Mouse (Mus musculus): ENCODE measurements at regions not wholly inside any gene's neighbourhood (a gene's known extent, or its start where the extent isn't known, plus 50 kb on each side); places are given as distances from the start of the nearest gene placed in this dataset.

- no peak overlapping the region for H3K9ac ChIP-seq
- H3K4me1 ChIP-seq (replicated peaks) = no peaks in the 10 kb centered on the region
- DNase-seq (no peak), ATAC-seq (ENCODE audit: low read depth) (no peak)
- no peak overlapping the region for H3K4me2 ChIP-seq
- H3K27ac ChIP-seq = no peak overlapping the region
- no peaks in the 10 kb centered on the region; the same call in 1 of the 2 replicates for H3K9me3 ChIP-seq (replicated peaks)
- no peaks in the 10 kb centered on the region for H3K36me3 ChIP-seq
- no peak overlapping the region for H3K4me3 ChIP-seq (replicated peaks)
- WGBS (ENCODE audit: insufficient replicate concordance) = 55% methylated on average over 6 of the region's 6 CpGs
- H3K27me3 ChIP-seq = no peaks in the 10 kb centered on the region
Observed at GRCm38 (mm10) chr17:45341573-45341972, 92.0 kb downstream of the Cdc5l start.

GRCm38 (mm10) chr17:45340851-45341250, 92.7 kb downstream of the Cdc5l start:
- Histone ChIP-seq H3K9ac (no peak overlapping the region), H3K27me3 (no peaks in the 10 kb centered on the region), H3K4me2 (no peak overlapping the region), H3K4me3 (replicated peaks) (no peak overlapping the region), H3K4me1 (replicated peaks) (no peaks in the 10 kb centered on the region), H3K36me3 (no peaks in the 10 kb centered on the region), H3K9me3 (replicated peaks) (no peaks in the 10 kb centered on the region; the same call in 1 of the 2 replicates), H3K27ac (no peak overlapping the region)
- ATAC-seq (ENCODE audit: low read depth) = no peak
- no peak for DNase-seq
- 61% methylated on average over 4 of the region's 4 CpGs for WGBS (ENCODE audit: insufficient replicate concordance)

- no peak overlapping the region for H3K4me2 ChIP-seq
- ATAC-seq (ENCODE audit: low read depth) = no peak
- no peaks in the 10 kb centered on the region for H3K27me3 ChIP-seq
- no peak overlapping the region for H3K9ac ChIP-seq
- H3K4me1 ChIP-seq (replicated peaks) = no peaks in the 10 kb centered on the region
- 62% methylated on average over 11 of the region's 11 CpGs for WGBS (ENCODE audit: insufficient replicate concordance)
- H3K27ac ChIP-seq = no peak overlapping the region
- H3K36me3 ChIP-seq = no peaks in the 10 kb centered on the region
- H3K4me3 ChIP-seq (replicated peaks) = no peak overlapping the region
- no peaks in the 10 kb centered on the region; the same call in 1 of the 2 replicates for H3K9me3 ChIP-seq (replicated peaks)
- no peak for DNase-seq
Observed at GRCm38 (mm10) chr17:45339226-45339625, 94.3 kb downstream of the Cdc5l start.

- H3K27ac ChIP-seq = no peak overlapping the region
- ATAC-seq (ENCODE audit: low read depth) (no peak), DNase-seq (no peak)
- no peak overlapping the region for H3K4me2 ChIP-seq
- H3K9me3 ChIP-seq (replicated peaks) = no peaks in the 10 kb centered on the region
- H3K9ac ChIP-seq = no peak overlapping the region
- H3K36me3 ChIP-seq = no peaks in the 10 kb centered on the region
- H3K27me3 ChIP-seq = no peaks in the 10 kb centered on the region
- 54% methylated on average over 4 of the region's 4 CpGs for WGBS (ENCODE audit: insufficient replicate concordance)
- no peak overlapping the region for H3K4me3 ChIP-seq (replicated peaks)
- no peaks in the 10 kb centered on the region for H3K4me1 ChIP-seq (replicated peaks)
Observed at GRCm38 (mm10) chr17:45338086-45338485, 95.5 kb downstream of the Cdc5l start.

GRCm38 (mm10) chr17:45335586-45336151, 97.9 kb downstream of the Cdc5l start:
- Histone ChIP-seq H3K4me3 (replicated peaks) (no peak overlapping the region), H3K4me1 (replicated peaks) (no peaks in the 10 kb centered on the region), H3K9me3 (replicated peaks) (no peaks in the 10 kb centered on the region), H3K36me3 (no peaks in the 10 kb centered on the region), H3K27ac (no peak overlapping the region), H3K4me2 (no peak overlapping the region), H3K9ac (no peak overlapping the region), H3K27me3 (no peaks in the 10 kb centered on the region)
- DNase-seq (no peak), ATAC-seq (ENCODE audit: low read depth) (no peak)
- 71% methylated on average over 9 of the region's 9 CpGs for WGBS (ENCODE audit: insufficient replicate concordance)

- H3K9me3 ChIP-seq (replicated peaks) = no peaks in the 10 kb centered on the region
- no peaks in the 10 kb centered on the region for H3K27me3 ChIP-seq
- no peak overlapping the region for H3K4me3 ChIP-seq (replicated peaks)
- no peak overlapping the region for H3K27ac ChIP-seq
- 50% methylated on average over 13 of the region's 13 CpGs for WGBS (ENCODE audit: insufficient replicate concordance)
- no peaks in the 10 kb centered on the region for H3K36me3 ChIP-seq
- no peak overlapping the region for H3K9ac ChIP-seq
- H3K4me1 ChIP-seq (replicated peaks) = no peaks in the 10 kb centered on the region
- ATAC-seq (ENCODE audit: low read depth) (no peak), DNase-seq (no peak)
- no peak overlapping the region for H3K4me2 ChIP-seq
Observed at GRCm38 (mm10) chr17:45334732-45335381, 98.7 kb downstream of the Cdc5l start.

GRCm38 (mm10) chr17:45332321-45332720, 101.2 kb downstream of the Cdc5l start:
- 72% methylated on average over 12 of the region's 12 CpGs for WGBS (ENCODE audit: insufficient replicate concordance)
- Histone ChIP-seq H3K9ac (no peak overlapping the region), H3K4me3 (replicated peaks) (no peak overlapping the region), H3K4me1 (replicated peaks) (no peaks in the 10 kb centered on the region), H3K27me3 (no peaks in the 10 kb centered on the region), H3K27ac (no peak overlapping the region), H3K9me3 (replicated peaks) (no peaks in the 10 kb centered on the region), H3K36me3 (no peaks in the 10 kb centered on the region), H3K4me2 (no peak overlapping the region)
- ATAC-seq (ENCODE audit: low read depth) (no peak), DNase-seq (no peak)

- 73% methylated on average over 9 of the region's 9 CpGs for WGBS (ENCODE audit: insufficient replicate concordance)
- no peak for ATAC-seq (ENCODE audit: low read depth)
Observed at GRCm38 (mm10) chr17:45329241-45329640, 104.3 kb downstream of the Cdc5l start.

GRCm38 (mm10) chr17:45326726-45327125, 106.8 kb downstream of the Cdc5l start:
- no peak overlapping the region for H3K27ac ChIP-seq
- DNase-seq (no peak), ATAC-seq (ENCODE audit: low read depth) (no peak)
- H3K9me3 ChIP-seq (replicated peaks) = no peaks in the 10 kb centered on the region
- H3K4me1 ChIP-seq (replicated peaks) = no peaks in the 10 kb centered on the region
- H3K36me3 ChIP-seq = no peaks in the 10 kb centered on the region
- WGBS (ENCODE audit: insufficient replicate concordance) = 76% methylated on average over 10 of the region's 10 CpGs
- no peaks in the 10 kb centered on the region for H3K27me3 ChIP-seq
- H3K4me2 ChIP-seq = no peak overlapping the region
- H3K4me3 ChIP-seq (replicated peaks) = no peak overlapping the region
- H3K9ac ChIP-seq = no peak overlapping the region

More at GRCm38 (mm10) chr17:45329241-45329640, 104.3 kb downstream of the Cdc5l start:
- no peaks in the 10 kb centered on the region for H3K36me3 ChIP-seq
- no peaks in the 10 kb centered on the region for H3K9me3 ChIP-seq (replicated peaks)
- no peak overlapping the region for H3K27ac ChIP-seq
- H3K9ac ChIP-seq = no peak overlapping the region
- H3K4me3 ChIP-seq (replicated peaks) = no peak overlapping the region
- H3K27me3 ChIP-seq = no peaks in the 10 kb centered on the region
- no peak overlapping the region for H3K4me2 ChIP-seq
- no peak for DNase-seq
- H3K4me1 ChIP-seq (replicated peaks) = no peaks in the 10 kb centered on the region

- no peak for DNase-seq
- Histone ChIP-seq H3K27me3 (no peaks in the 10 kb centered on the region), H3K36me3 (no peaks in the 10 kb centered on the region), H3K9ac (no peak overlapping the region), H3K27ac (no peak overlapping the region), H3K4me3 (replicated peaks) (no peak overlapping the region), H3K4me1 (replicated peaks) (no peaks in the 10 kb centered on the region), H3K4me2 (no peak overlapping the region), H3K9me3 (replicated peaks) (no peaks in the 10 kb centered on the region)
- 52% methylated on average over 7 of the region's 7 CpGs for WGBS (ENCODE audit: insufficient replicate concordance)
- no peak for ATAC-seq (ENCODE audit: low read depth)
Observed at GRCm38 (mm10) chr17:45326173-45326572, 107.4 kb downstream of the Cdc5l start.

GRCm38 (mm10) chr17:45322842-45323241, 110.7 kb downstream of the Cdc5l start:
- ATAC-seq (ENCODE audit: low read depth) (no peak), DNase-seq (no peak)
- no peak overlapping the region for H3K27ac ChIP-seq
- no peak overlapping the region for H3K9ac ChIP-seq
- no peaks in the 10 kb centered on the region for H3K4me1 ChIP-seq (replicated peaks)
- H3K36me3 ChIP-seq = no peaks in the 10 kb centered on the region
- WGBS (ENCODE audit: insufficient replicate concordance) = 68% methylated on average over 8 of the region's 8 CpGs
- H3K4me2 ChIP-seq = no peak overlapping the region
- H3K9me3 ChIP-seq (replicated peaks) = no peaks in the 10 kb centered on the region
- H3K27me3 ChIP-seq = peaks cover 2% of the 10 kb centered on the region; the same call in 1 of the 2 replicates
- no peak overlapping the region for H3K4me3 ChIP-seq (replicated peaks)

GRCm38 (mm10) chr17:45320074-45320473, 113.5 kb downstream of the Cdc5l start:
- Histone ChIP-seq H3K4me3 (replicated peaks) (no peak overlapping the region), H3K27me3 (peaks cover 2% of the 10 kb centered on the region; the same call in 1 of the 2 replicates), H3K4me2 (no peak overlapping the region), H3K36me3 (no peaks in the 10 kb centered on the region), H3K9ac (no peak overlapping the region), H3K4me1 (replicated peaks) (no peaks in the 10 kb centered on the region), H3K27ac (no peak overlapping the region), H3K9me3 (replicated peaks) (no peaks in the 10 kb centered on the region)
- 54% methylated on average over 7 of the region's 7 CpGs for WGBS (ENCODE audit: insufficient replicate concordance)
- DNase-seq = no peak
- ATAC-seq (ENCODE audit: low read depth) = no peak
